Mouse (Mus musculus) stomach, postnatal 0 days (tissue): ENCODE results near the gene Hexim2.

Source experiments
- CTCF ChIP-seq: IDR thresholded peaks from 2 replicates; pipeline ENCODE4 v1.5.1; 2016; ENCODE audit warnings: antibody characterized with exemption, low read depth, mild to moderate bottlenecking, moderate library complexity
- EP300 ChIP-seq: optimal IDR thresholded peaks from 2 replicates; pipeline ENCODE3; 2016; ENCODE audit warnings: antibody characterized with exemption

DNA sequence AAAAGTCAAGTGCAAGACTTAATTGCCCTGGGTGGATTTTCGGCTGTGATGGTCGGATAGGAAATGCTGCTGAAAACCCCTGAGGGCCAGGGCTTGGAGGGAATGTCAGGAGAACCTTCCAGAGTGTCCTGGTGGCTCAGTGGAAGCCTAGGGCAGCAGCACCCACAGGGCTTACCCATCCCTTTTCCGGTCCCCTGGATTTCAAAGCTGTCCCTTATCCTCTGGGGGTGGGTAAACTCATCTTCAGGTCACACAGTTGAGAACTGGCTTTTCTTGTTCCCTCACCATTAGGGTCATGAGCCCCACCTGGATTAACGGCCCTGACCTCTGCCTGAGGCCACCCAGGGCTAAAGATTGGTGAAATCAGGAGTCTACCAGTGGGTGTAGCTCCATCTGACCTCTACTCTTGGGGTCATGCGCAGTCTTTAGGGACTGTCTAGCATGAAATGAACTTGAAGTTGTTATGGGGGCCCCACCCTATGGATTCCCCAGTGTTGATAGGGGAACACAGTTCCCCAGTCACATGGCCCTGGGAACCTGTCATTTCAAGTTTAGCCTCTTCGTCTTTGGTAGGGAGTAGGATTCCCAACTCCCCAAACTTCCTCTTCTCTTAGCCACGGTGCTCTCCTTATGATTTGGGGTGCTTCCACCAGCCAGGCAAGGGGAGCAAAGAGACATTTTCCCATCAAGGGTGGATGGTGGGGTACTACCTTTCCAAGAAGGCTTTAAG is 41.0 kb downstream of the Hexim2 start:
- TF ChIP-seq CTCF (no peak), EP300 (no peak)
